Mouse (Mus musculus) heart, adult 11 months (tissue): ENCODE measurements around the gene Spata32.

Source experiments
- DNase-seq: peaks from one replicate; pipeline ENCODE4 v3.0.0; 2022

Spata32 gene

GRCm38 (mm10) chr11:103173041-103173770 lies 45.0 kb downstream of the Spata32 start:
- peak; percentile 91 for DNase-seq

GRCm38 (mm10) chr11:103172392-103173040 lies 45.7 kb downstream of the Spata32 start:
- DNase-seq, result peak; percentile 92

GRCm38 (mm10) chr11:103171703-103172391 lies 46.4 kb downstream of the Spata32 start:
- peak; percentile 97 for DNase-seq

- peak; percentile 95 for DNase-seq
Observed at GRCm38 (mm10) chr11:103171286-103171620, 47.0 kb downstream of the Spata32 start.

GRCm38 (mm10) chr11:103170494-103171285 lies 47.5 kb downstream of the Spata32 start, which contains the start of gene Fmnl1:
Fmnl1 (plus strand) TSS chr11:103171107.
- DNase-seq, result peak; percentile 98

- peak; percentile 89 for DNase-seq
Observed at GRCm38 (mm10) chr11:103170111-103170493, 48.1 kb downstream of the Spata32 start.

- peak; percentile 91 for DNase-seq
Observed at GRCm38 (mm10) chr11:103169664-103170063, 48.6 kb downstream of the Spata32 start.

GRCm38 (mm10) chr11:103168690-103169390 lies 49.4 kb downstream of the Spata32 start:
- DNase-seq, result peak; percentile 96

GRCm38 (mm10) chr11:103164391-103164790 lies 53.8 kb downstream of the Spata32 start:
- DNase-seq, result peak; percentile 89

- no peak for DNase-seq
Observed at GRCm38 (mm10) chr11:103162132-103162531, 56.1 kb downstream of the Spata32 start.

GRCm38 (mm10) chr11:103161449-103161848 lies 56.8 kb downstream of the Spata32 start:
- DNase-seq, result peak; percentile 89

- peak; percentile 87 for DNase-seq
Observed at GRCm38 (mm10) chr11:103160738-103161137, 57.5 kb downstream of the Spata32 start.

GRCm38 (mm10) chr11:103158621-103159478 lies 59.4 kb downstream of the Spata32 start:
- DNase-seq, result peak; percentile 99
